Mouse (Mus musculus): ENCODE data around the gene Gm47283.

DNA sequence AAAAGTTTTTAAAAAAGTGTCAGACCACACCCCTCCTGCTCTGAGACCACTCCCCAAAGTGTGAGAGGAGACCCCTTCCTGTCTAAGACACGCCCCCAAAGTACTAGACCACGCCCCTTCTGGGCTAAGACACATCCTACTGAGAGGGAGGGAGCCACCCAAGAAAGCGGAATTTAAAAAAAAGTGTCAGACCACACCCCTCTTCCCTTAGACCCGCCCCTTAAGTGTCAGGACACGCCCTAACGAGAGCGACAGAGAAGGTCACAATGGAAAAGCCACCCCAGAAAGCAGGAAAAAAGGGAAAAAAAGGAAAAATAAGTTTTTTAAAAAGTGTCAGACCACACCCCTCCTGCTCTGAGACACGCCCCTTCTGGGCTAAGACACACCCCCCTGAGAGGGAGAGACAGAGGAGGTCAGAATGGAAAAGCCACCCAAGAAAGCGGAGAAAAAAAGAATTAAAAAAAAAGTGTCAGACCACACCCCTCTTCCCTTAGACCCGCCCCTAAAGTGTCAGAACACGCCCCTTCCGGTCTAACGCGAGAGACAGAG, 44.5 kb upstream of the Gm47283 start:
- no peak for TF ChIP-seq POLR2A (IDR thresholded peaks at IDR 0.05; ENCODE audit: control insufficient read depth in 1 of 2, insufficient read depth in 1 of 2, low read depth in 1 of 2, low read length in 2 of 2, poor library complexity in 1 of 2)
- TF ChIP-seq GABPA (IDR thresholded peaks at IDR 0.05; ENCODE audit: low read depth, low read length), result no peak
- no peak for TF ChIP-seq GATA1 (IDR thresholded peaks at IDR 0.05; ENCODE audit: low read depth, low read length)
- no peak for TF ChIP-seq CTCF (IDR thresholded peaks at IDR 0.05 in 2 of 3, conservative IDR thresholded peaks at IDR 0.05 in 1 of 3; ENCODE audit: control insufficient read depth in 1 of 3, insufficient read depth in 1 of 3, low read depth in 2 of 3, low read length in 3 of 3, poor library complexity in 1 of 3, severe bottlenecking in 1 of 3)
- no peak for TF ChIP-seq ZKSCAN1 (IDR thresholded peaks at IDR 0.05; ENCODE audit: low read depth, low read length)

Data from MEL (cell line).